Mouse (Mus musculus) thymus, adult 2 months (tissue): Measurements from ENCODE around the gene Qrich2. TPM values are rescaled to one million over a fixed set of nuclear protein-coding genes. Genes with fewer than 3 reads are reported as not detected.

Source experiments
- DNase-seq: peaks from one replicate; pipeline ENCODE4 v3.0.0; 2021
- H3K27ac ChIP-seq: fragments of 200-500 bp; 2 replicates; pipeline ENCODE4 v1.5.1; 2012; ENCODE audit warnings: low read length, control low read depth; ENCODE audit not compliant: control insufficient read depth, insufficient read depth
- H3K27me3 ChIP-seq: fragments of 200-500 bp; 2 replicates; pipeline ENCODE4 v1.6.1; 2012; ENCODE audit warnings: mild to moderate bottlenecking, low read length, moderate library complexity, mixed read lengths; ENCODE audit not compliant: control insufficient read depth, insufficient read depth
- H3K36me3 ChIP-seq: fragments of 200-500 bp; 2 replicates; pipeline ENCODE4 v1.6.1; 2012; ENCODE audit warnings: mild to moderate bottlenecking, low read length, moderate library complexity; ENCODE audit not compliant: control insufficient read depth, insufficient read depth
- H3K4me1 ChIP-seq: fragments of 200-500 bp; replicated peaks from 2 replicates; pipeline ENCODE4 v1.6.1; 2012; ENCODE audit warnings: low read length; ENCODE audit not compliant: control insufficient read depth, insufficient read depth
- H3K4me3 ChIP-seq: fragments of 200-500 bp; 2 replicates; pipeline ENCODE4 v1.5.1; 2012; ENCODE audit warnings: mild to moderate bottlenecking, low read length, control low read depth, moderate library complexity; ENCODE audit not compliant: control insufficient read depth, insufficient read depth
- CTCF ChIP-seq: fragments of 200-500 bp; IDR thresholded peaks from 2 replicates; pipeline ENCODE4 v1.5.1; 2012; ENCODE audit warnings: mild to moderate bottlenecking, control low read depth, low read length, moderate library complexity, borderline replicate concordance; ENCODE audit not compliant: control insufficient read depth, poor library complexity, insufficient read depth; ENCODE audit errors: extremely low read depth
- POLR2A ChIP-seq: fragments of 200-500 bp; IDR thresholded peaks from 2 replicates; pipeline ENCODE4 v1.6.1; 2012; ENCODE audit warnings: mild to moderate bottlenecking, low read length, control low read depth, moderate library complexity; ENCODE audit not compliant: control insufficient read depth, poor library complexity, insufficient read depth; ENCODE audit errors: extremely low read depth
- WGBS: fragments of 180-500 bp; shearing (Covaris S2); methylation state at CpG from one replicate; pipeline ENCODE4 v1.1.7; 2018; 5-methylcytosine and 5-hydroxymethylcytosine counted together
- polyA plus RNA-seq: library from polyadenylated mRNA; depleted of rRNA; stranded (reverse); fragments of >200 nt; gene quantifications from 2 replicates; pipeline ENCODE4 v1.2.3, GENCODE M21; 2012; rRNA removed

Gene Qrich2
- polyA plus RNA-seq, 1 experiment: 0.24 TPM

GRCm38 (mm10) chr11:116394769-116395168, 71.3 kb downstream of the Qrich2 start:
- peak overlapping the region; percentile 68 for H3K27ac ChIP-seq
- no peak for DNase-seq
- peak overlapping the region; percentile 28 for H3K4me3 ChIP-seq
- 77% methylated on average over 4 of the region's 4 CpGs for WGBS
- no peaks in the 10 kb centered on the region for H3K27me3 ChIP-seq
- H3K4me1 ChIP-seq: 0 out of 2 replicates have a peak, but pooled peaks cover 3% of the 10 kb centered on the region
- peaks cover 17% of the 10 kb centered on the region for H3K36me3 ChIP-seq
- TF ChIP-seq CTCF (no peak), POLR2A (no peak)

Other genes starting within 250 kb of the Qrich2 start
- gene Evpl, start 228.2 kb downstream of the Qrich2 start, polyA plus RNA-seq: 3.2 and 3.7 TPM in 2 replicates
- 69.1 and 72.0 TPM in 2 replicates for gene Srp68, start 192.0 kb downstream of the Qrich2 start, polyA plus RNA-seq
- gene Galr2, start 185.3 kb downstream of the Qrich2 start, polyA plus RNA-seq: 0.59 and 1.1 TPM in 2 replicates
- 50.7 and 51.6 TPM in 2 replicates for gene Exoc7, start 159.0 kb downstream of the Qrich2 start, polyA plus RNA-seq
- gene Foxj1, start 130.8 kb downstream of the Qrich2 start, polyA plus RNA-seq: 6.9 TPM in 2 replicates
- 98.7 and 119 TPM in 2 replicates for gene Rnf157, start 53.2 kb downstream of the Qrich2 start, polyA plus RNA-seq
- 558 and 566 TPM in 2 replicates for gene Ubald2, start 32.1 kb downstream of the Qrich2 start, polyA plus RNA-seq
- gene Prpsap1, start 28.0 kb upstream of the Qrich2 start, polyA plus RNA-seq: 86.0 and 132 TPM in 2 replicates
- gene Sphk1, start 64.7 kb upstream of the Qrich2 start, polyA plus RNA-seq: 12.9 and 15.7 TPM in 2 replicates
- gene Ube2o, start 115.2 kb upstream of the Qrich2 start, polyA plus RNA-seq: 26.5 and 27.1 TPM in 2 replicates
- not detected in 2 replicates for gene Aanat, start 120.2 kb upstream of the Qrich2 start, polyA plus RNA-seq
- gene Rhbdf2, start 160.8 kb upstream of the Qrich2 start, polyA plus RNA-seq: 40.8 and 44.4 TPM in 2 replicates
- 0.36 and 0.97 TPM in 2 replicates for gene Prcd, start 187.3 kb upstream of the Qrich2 start, polyA plus RNA-seq
- 9.4 and 14.0 TPM in 2 replicates for gene Cygb, start 188.1 kb upstream of the Qrich2 start, polyA plus RNA-seq